Mouse (Mus musculus) limb, embryonic 14.5 days (tissue): Measurements from ENCODE around the gene Aloxe3. TPM values are rescaled to one million over a fixed set of nuclear protein-coding genes. Genes with fewer than 3 reads are reported as not detected.

ENCODE experiments used
- ATAC-seq: fragments of 200-750 bp; cut with Nextera tagmentation; 2 replicates; pipeline ENCODE4 v1.8.0; 2017; ENCODE audit warnings: low read depth, moderate number of reproducible peaks, moderate TSS enrichment; ENCODE audit not compliant: low FRiP score
- DNase-seq: peaks from one replicate; pipeline ENCODE4 v3.0.0-alpha.2; 2015; ENCODE audit warnings: low spot score
- H3K27ac ChIP-seq: fragments of 300-500 bp; sonication (generic); replicated peaks from 2 replicates; pipeline ENCODE4 v1.5.1; 2014; ENCODE audit warnings: low read depth, mild to moderate bottlenecking, low read length, moderate library complexity, mixed read lengths
- H3K27me3 ChIP-seq: fragments of 300-500 bp; sonication (generic); 2 replicates; pipeline ENCODE4 v1.6.1; 2014; ENCODE audit warnings: low read length, mixed read lengths; ENCODE audit not compliant: control insufficient read depth, insufficient read depth
- H3K36me3 ChIP-seq: fragments of 300-500 bp; sonication (generic); 2 replicates; pipeline ENCODE4 v1.6.1; 2014; ENCODE audit warnings: mild to moderate bottlenecking, low read length, moderate library complexity, mixed read lengths; ENCODE audit not compliant: control insufficient read depth, insufficient read depth
- H3K4me1 ChIP-seq: fragments of 300-500 bp; sonication (generic); 2 replicates; pipeline ENCODE4 v1.6.1; 2014; ENCODE audit warnings: antibody characterized with exemption, low read length, mixed read lengths; ENCODE audit not compliant: control insufficient read depth, insufficient read depth
- H3K4me2 ChIP-seq: fragments of 300-500 bp; sonication (generic); replicated peaks from 2 replicates; pipeline ENCODE4 v1.6.1; 2014; ENCODE audit warnings: low read depth, mild to moderate bottlenecking, low read length, moderate library complexity; ENCODE audit not compliant: severe bottlenecking
- H3K4me3 ChIP-seq: fragments of 300-500 bp; sonication (generic); replicated peaks from 2 replicates; pipeline ENCODE4 v1.5.1; 2014; ENCODE audit warnings: low read length
- H3K9ac ChIP-seq: fragments of 300-500 bp; sonication (generic); 2 replicates; pipeline ENCODE4 v1.6.1; 2014; ENCODE audit warnings: mild to moderate bottlenecking, low read depth, low read length, moderate library complexity; ENCODE audit not compliant: severe bottlenecking
- H3K9me3 ChIP-seq: fragments of 300-500 bp; sonication (generic); 2 replicates; pipeline ENCODE4 v1.6.1; 2016; ENCODE audit warnings: low read length; ENCODE audit not compliant: control insufficient read depth
- POLR2A ChIP-seq: fragments of 200-500 bp; IDR thresholded peaks from 2 replicates; pipeline ENCODE4 v1.8.0; 2012; ENCODE audit warnings: inconsistent platforms, mild to moderate bottlenecking, moderate library complexity, borderline replicate concordance; ENCODE audit not compliant: insufficient read depth, insufficient read length; ENCODE audit errors: extremely low read depth
- WGBS: fragments of 180-500 bp; shearing (Covaris S2); extraction: QIAGEN DNeasy Blood & Tissue Kit; methylation state at CpG from one replicate; pipeline ENCODE4 v1.1.7; 2014; 5-methylcytosine and 5-hydroxymethylcytosine counted together
- polyA plus RNA-seq, 2 experiments: library from polyadenylated mRNA; depleted of rRNA in 1 of 2; stranded (reverse) in 1 of 2; unstranded in 1 of 2; fragments of >200 nt; fragmentation: Nextera tagmentation in 1 of 2; extraction: Ambion mirVana in 1 of 2; gene quantifications; 2 replicates each; pipeline versions ENCODE4 v1.2.1 to v1.2.3; 2012 to 2014

The Aloxe3 gene
- polyA plus RNA-seq, 2 experiments = 1.6 TPM

DNA sequence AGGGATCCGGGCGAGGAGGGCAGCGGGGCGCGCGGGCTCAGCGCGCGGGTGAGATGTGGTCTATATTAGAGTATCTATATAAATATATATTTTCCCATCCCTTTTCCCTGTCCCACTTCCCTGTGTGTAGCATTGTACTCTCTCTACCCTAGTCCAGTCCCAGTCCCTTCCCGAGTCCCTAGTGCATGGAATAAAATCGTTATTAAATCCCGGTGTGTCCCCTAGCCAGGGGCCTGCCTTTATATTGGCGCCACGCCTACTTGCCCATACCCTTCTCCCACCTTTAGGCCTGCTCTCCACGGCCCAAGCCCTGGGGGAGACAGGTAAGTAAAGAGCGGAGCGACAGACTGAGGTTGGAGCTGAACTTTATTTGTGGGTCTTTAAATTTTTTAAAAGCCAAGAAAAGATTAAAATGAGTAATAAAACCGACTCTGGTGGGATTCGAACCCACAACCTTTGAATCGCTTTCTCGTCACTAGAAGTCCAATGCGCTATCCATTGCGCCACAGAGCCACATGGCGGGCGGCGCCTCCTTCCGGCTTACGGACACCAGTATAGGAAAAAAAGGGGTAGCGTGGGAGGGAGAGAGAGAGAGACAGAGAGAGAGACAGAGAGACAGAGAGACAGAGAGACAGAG is 2.5 kb upstream of the Aloxe3 start:
- H3K4me3 ChIP-seq = peak overlapping the region; percentile 74
- peak; percentile 93 for DNase-seq
- H3K27ac ChIP-seq = peak overlapping the region; percentile 81
- no peak for ATAC-seq
- H3K27me3 ChIP-seq = no peaks in the 10 kb centered on the region
- H3K36me3 ChIP-seq = no peaks in the 10 kb centered on the region
- H3K9me3 ChIP-seq = no peaks in the 10 kb centered on the region
- under 1% methylated on average over 29 of the region's 29 CpGs for WGBS
- H3K4me2 ChIP-seq = peak overlapping the region; percentile 90
- peak overlapping the region; percentile 65 for H3K9ac ChIP-seq
- peaks cover 26% of the 10 kb centered on the region for H3K4me1 ChIP-seq
- no peak for TF ChIP-seq POLR2A

DNA sequence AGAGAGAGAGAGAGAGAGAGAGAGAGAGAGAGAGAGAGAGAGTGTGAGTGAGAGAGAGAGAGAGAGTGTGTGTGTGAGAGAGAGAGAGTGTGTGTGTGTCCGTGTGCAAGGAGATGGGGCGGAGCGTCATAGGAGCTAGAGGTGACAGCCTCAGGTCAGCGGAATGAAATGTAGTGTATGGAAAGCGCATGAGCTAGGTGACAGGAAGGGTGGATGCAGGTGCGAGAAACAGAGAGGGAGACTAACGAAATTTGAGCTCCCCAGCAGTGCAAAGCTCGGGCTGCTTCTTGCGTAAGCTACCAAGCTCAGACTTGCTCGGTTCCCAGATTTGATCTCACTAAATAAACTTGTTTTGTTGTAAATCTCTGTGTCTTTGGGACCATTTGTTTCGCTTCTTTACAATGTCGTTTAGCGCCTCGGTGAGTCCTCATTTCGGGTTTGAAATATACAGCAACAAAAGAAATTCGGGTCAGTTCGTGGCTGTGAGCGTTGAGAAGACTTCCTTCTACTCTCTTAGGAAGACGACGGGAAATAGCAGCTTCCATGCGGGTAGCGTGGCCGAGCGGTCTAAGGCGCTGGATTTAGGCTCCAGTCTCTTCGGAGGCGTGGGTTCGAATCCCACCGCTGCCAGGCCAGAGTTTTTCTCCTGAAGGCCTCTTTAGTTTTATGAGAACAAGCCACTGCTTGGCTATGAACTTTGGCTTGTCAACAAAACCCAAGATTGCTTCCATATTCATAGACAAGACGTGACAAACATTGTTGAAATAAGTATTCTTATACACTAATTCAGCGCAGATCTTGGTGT is 1.8 kb upstream of the Aloxe3 start:
- under 1% methylated on average over 31 of the region's 31 CpGs for WGBS
- Histone ChIP-seq H3K4me2 (peak overlapping the region; percentile 90), H3K9ac (peak overlapping the region; percentile 32; the same call in 1 of the 2 replicates), H3K27me3 (no peaks in the 10 kb centered on the region), H3K4me3 (peak overlapping the region; percentile 74), H3K27ac (peak overlapping the region; percentile 65), H3K4me1 (peaks cover 25% of the 10 kb centered on the region), H3K9me3 (no peaks in the 10 kb centered on the region), H3K36me3 (no peaks in the 10 kb centered on the region)
- DNase-seq = peak; percentile 95
- TF ChIP-seq POLR2A = no peak
- peak; percentile 77 for ATAC-seq

DNA sequence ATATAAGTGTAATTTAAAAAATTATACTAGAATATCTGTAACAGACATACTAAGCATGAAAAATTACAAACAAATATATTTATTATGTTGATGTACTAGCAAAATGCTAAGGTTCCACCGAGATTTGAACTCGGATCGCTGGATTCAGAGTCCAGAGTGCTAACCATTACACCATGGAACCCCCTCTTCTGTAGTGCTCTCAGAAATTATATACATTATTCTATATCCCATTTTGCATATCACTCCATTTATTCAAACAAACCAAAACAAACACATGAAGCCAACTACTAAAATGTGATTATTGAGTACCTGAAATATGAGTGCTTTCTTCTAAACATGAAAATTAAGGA is 1.2 kb upstream of the Aloxe3 start:
- H3K9ac ChIP-seq = no peak overlapping the region
- WGBS = 0% methylated on average over 3 of the region's 3 CpGs
- peak overlapping the region; percentile 74 for H3K4me3 ChIP-seq
- peak overlapping the region; percentile 90 for H3K4me2 ChIP-seq
- H3K27me3 ChIP-seq = no peaks in the 10 kb centered on the region
- H3K27ac ChIP-seq = no peak overlapping the region
- ATAC-seq (peak; percentile 76), DNase-seq (peak; percentile 91)
- H3K9me3 ChIP-seq = no peaks in the 10 kb centered on the region
- H3K4me1 ChIP-seq = peaks cover 20% of the 10 kb centered on the region
- H3K36me3 ChIP-seq = no peaks in the 10 kb centered on the region
- no peak for TF ChIP-seq POLR2A

DNA sequence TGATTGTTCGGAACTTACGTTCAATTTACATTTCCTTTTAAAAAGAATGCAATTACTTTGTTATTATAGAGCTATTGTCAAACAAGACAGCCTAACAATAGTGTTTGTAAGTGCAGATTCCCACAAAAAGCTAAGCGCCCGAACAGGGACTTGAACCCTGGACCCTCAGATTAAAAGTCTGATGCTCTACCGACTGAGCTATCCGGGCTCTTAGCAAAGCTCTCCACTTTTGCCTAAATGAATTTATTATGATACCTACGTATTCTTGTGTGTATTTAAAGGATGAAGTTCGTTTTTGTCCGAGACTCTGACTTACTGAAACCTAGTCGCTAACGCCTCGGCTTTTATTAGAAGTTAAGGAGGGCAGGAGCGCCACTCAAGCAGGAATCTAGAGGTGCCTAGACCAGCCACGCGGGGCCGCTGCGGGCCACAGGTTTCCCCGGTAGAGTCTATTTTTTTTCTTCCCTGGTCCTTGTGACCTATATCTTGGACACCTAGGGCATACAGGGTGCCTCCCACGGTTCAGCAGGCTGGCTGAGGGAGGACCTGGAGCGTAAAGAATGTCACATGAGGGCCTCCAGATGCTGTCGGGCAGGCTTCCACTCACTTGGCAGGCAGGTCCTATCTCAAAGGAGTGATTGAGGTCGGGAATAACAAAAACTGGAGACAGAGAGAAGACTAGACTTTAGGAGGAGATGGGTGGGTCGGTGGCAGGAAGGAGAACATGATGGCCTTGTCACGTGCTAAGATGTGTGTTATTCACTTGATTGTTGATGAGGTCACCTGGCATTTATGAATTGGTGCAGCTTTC is 450 bp upstream of the Aloxe3 start:
- no peaks in the 10 kb centered on the region for H3K9me3 ChIP-seq
- ATAC-seq (peak; percentile 53), DNase-seq (peak; percentile 95)
- H3K4me3 ChIP-seq = peak overlapping the region; percentile 57
- no peaks in the 10 kb centered on the region for H3K36me3 ChIP-seq
- H3K27ac ChIP-seq = peak overlapping the region; percentile 63; the same call in 1 of the 2 replicates
- H3K4me1 ChIP-seq = peaks cover 15% of the 10 kb centered on the region
- under 1% methylated on average over 24 of the region's 24 CpGs for WGBS
- peak overlapping the region; percentile 57 for H3K9ac ChIP-seq
- peak overlapping the region; percentile 80 for H3K4me2 ChIP-seq
- no peaks in the 10 kb centered on the region for H3K27me3 ChIP-seq
- TF ChIP-seq POLR2A = no peak

DNA sequence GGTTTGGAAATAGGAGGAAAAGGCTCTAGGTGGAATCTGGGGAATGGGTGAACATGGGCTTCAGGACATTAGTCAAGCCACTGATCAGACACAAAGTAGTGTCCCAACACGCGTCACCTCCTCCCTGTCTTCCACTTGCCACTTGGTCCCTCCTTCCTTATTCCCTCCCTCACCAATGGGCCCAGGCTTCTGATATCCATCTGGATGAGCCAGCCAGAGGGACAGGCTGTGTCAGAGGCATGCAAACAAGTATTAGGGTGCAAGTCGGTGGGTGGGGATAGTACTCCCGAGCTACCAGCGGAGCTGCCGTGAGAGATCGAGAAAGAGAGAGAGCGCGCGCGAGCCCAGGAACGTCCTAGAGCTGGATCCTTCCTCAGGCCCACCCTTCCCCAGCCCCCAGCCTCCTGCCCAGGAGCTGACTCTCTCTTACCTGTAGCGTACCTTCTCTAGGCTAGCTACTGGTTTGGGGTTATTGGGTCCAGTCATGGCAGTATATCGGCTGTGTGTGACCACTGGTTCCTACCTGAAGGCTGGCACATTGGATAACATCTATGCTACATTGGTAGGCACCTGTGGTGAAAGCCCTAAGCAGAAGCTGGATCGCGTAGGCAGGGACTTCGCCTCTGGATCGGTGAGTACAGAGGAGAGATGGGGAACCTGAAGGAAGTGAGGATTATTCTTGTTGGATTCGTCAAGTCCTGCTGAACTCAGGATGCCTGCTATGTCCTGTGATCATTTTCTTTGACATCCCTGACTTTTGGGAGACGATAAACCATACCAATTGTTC is 416 bp downstream of the Aloxe3 start:
- DNase-seq = no peak
- H3K36me3 ChIP-seq = no peaks in the 10 kb centered on the region
- no peaks in the 10 kb centered on the region for H3K9me3 ChIP-seq
- WGBS = 15% methylated on average over 20 of the region's 20 CpGs
- peak overlapping the region; percentile 9; the same call in 1 of the 2 replicates for H3K27ac ChIP-seq
- peaks cover 8% of the 10 kb centered on the region; the same call in 1 of the 2 replicates for H3K4me1 ChIP-seq
- TF ChIP-seq POLR2A = no peak
- H3K9ac ChIP-seq = peak overlapping the region; percentile 57
- H3K4me3 ChIP-seq = peak overlapping the region; percentile 57
- H3K27me3 ChIP-seq = no peaks in the 10 kb centered on the region
- peak overlapping the region; percentile 80 for H3K4me2 ChIP-seq
- ATAC-seq = no peak
